Mouse (Mus musculus): ENCODE measurements around the gene Hspa1b.
"Not testable (repeated sequence)": the region's sequence is repeated elsewhere in the genome, so short reads cannot be mapped to it uniquely, and the experiment has no call there.

DNA sequence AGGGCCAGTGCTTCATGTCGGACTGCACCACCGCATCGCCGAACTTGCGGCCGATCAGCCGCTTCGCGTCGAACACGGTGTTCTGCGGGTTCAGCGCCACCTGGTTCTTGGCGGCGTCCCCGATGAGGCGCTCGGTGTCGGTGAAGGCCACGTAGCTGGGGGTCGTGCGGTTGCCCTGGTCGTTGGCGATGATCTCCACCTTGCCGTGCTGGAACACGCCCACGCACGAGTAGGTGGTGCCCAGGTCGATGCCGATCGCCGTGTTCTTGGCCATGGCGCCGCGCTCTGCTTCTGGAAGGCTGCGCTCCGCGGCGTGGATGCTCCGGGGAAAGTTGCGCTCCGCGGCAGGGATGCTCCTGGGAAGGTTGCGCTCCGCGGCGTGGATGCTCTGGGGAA is 306 bp downstream of the Hspa1b start:
- not testable (repeated sequence) for TF ChIP-seq CTCF, POLR2A (IDR thresholded peaks at IDR 0.05; ENCODE audit: insufficient read depth, low read depth, low read length)

Measured in olfactory bulb, adult 2 months (tissue).